Mouse (Mus musculus): ENCODE results near the gene Flnc. TPM values are rescaled to one million over a fixed set of nuclear protein-coding genes. Genes with fewer than 3 reads are reported as not detected.

The Flnc gene
- polyA plus RNA-seq, 3 experiments from 2014 or later: not detected

DNA sequence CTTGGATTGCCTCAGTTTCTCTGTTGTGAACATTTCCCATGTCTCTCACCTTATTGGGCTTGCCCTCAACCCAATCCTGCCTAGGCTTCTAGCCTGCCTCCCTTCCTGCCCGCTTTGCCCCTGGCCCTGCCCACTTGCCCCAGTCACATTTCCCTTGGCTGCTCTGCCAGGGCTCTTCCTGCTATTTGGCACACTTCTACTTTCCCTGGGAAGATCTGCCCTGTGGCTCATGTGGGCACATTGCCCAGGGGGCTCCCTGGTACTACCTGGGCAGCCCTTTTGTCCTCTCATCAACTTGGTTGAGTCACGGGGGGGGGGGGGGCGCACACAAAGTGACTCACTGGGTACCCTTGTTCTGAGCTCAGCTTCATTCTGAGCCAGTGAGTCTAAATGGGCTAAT lies 900 bp upstream of the Flnc start:
- ATAC-seq: no peak

DNA sequence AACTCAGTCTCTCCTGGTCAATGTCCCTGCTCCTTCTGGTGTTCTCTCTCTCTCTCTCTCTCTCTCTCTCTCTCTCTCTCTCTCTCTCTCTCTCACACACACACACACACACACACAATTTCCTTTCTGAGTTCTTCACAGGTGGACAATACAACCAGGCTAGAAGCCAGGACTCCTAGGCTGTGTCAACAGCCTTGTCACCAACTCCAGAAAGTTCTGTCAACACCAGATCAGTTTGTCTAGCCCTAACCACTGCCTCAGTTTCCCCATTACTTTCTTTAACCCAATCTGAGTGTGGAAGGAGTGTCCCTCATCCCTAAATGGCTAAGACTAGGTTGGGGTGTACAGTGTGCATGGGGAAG lies 399 bp upstream of the Flnc start:
- ATAC-seq: no peak

DNA sequence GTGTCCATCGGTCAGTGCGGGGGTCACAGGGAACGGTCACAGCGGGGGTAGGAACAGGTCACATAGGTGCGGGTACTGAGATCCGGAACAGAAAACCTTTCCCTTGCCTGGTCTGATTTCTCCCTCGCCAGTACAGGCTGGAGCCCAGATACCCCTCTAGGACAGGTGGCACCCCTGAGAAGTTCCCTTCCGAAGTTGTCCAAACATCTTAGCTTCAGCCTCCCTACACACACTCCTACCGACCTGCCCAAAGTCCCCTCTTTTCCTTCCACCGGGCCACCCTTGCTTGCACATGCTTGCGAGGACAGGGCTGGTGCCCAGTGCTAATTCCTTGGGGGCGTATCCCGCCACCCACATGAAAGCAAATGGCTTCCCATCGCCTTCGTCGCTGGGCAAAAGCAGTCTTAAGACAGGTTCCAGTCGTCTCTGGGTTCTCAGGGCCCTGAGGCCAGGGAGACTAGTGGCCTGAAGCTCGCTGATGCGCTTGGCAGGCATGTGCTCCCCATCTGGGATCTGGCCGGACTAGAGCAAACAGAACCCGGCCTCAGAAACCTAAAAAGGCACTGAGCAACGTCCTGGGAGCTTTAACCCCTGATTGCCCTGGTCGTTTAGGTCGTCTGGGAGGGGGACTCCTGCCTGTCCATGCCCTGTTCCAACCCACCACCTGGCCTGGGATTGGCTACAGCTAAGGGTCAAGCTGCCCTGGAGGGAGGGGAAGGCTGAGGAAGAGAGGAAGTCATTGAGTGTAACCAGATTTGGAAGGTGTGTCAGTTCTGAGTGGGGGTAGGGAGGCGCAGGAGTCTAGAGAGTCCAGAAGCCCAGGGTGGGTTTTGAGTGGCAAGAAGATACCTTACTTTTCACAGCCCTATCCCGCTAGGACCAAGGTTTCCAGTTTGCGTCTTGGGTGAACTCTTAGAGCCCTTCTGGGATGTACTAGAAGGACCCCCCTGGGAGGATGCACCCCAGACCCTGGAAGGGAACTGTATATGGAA lies 1.0 kb downstream of the Flnc start:
- ATAC-seq: no peak

DNA sequence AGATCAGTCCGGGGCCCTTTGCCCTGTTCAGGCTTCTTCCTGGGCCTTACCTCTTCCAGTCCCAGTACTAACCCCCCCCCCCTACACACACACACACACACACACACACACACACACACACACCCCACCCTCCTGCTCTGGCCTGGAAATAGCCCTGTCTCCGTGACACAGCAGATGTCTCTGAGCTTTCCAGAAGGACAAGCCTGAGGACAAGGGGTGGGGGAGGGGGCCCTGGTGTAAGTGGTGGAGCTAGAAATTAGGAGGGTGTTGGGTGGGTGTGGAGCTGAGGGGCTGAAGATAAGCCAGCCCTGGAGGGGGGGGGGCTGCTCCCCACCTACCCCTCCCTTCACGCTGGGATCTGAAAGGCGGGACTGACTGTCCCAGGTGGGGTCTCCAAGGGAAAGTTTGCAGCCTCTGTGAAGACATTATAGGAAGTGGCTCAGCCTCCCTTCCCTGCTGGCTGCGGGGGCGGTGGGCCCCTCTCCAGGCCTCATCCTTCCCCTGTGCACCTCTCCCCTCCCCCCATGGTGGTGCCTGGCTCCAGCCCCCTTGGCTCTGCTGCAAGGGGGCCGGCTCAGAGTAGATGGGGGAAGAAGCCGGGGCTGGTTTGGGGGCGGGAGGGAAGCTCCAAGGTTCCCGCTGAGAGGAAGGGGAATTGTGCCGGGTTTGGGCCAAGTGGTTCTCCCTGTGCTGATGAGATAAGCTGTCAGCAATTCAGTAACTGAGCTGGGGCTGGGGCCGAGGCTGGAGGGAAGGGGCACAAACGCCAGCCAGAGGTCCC lies 2.0 kb downstream of the Flnc start:
- ATAC-seq: no peak

DNA sequence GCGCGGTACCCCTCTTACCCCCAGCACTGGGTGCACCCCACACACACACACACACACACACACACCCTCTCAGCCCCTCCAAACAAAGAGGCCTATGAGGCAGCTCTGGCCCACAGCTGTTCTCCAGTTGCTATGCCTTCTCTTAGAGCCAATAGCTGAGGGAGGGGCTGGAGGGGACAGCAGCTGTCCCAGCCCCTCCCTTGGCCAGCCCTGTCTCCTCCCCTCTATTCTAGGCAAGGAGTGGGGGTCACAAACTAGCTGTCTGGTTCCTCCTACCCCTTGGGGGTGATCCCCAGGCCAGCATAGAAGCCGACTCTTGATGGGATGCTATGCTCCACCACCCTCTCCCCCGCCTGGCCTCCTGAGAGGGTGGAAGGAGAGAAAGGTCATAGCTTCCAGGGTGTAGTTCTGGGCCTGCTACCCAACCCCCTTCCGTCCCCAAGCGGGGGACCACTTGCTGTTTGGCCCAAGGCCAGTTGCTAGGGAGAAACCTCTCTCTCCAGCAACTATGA lies 2.9 kb downstream of the Flnc start:
- ATAC-seq: no peak

DNA sequence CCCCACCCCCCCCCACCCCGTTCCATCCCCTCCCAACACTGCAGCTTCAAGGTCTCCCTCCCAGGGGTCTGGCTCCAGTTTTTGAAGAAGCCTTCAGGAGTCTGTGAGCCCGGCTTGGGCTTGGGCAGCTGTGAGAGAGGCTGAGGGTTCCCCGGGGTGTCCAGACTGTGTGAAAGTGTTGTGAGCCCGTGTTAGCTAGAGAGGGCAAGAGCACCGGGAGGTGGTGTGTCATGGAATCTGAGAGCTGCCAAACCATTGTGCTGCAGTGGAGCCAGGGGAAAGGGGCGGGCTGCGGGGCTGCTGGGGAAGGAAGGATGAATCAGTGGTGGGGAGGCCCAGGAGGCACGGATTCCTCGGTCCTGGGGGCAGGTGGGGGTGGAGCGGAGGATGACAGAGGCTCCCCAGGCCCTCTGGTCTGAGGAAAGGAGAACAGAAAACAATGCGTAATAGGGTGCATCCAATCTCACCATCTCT lies 3.4 kb downstream of the Flnc start:
- ATAC-seq: no peak

DNA sequence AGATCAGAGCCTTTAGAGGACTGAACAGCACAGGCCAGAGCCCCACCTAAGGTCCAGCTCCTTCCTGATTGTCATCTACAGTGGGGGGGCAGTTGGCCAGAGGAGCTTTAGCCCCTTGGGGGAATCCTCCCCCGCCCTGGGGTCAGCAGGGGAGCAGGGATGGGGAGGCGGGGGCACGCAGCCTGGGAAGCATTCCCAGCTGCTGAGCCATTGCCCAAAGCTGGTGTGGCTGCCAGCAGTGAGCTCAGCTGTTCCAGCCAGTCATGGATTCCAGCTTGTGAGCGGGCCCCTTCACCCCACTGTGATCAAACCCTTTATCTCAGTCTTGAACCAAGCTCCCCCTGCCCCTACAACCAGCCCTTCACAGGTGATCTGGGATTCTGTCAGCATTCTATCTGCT lies 6.2 kb downstream of the Flnc start:
- ATAC-seq: no peak

DNA sequence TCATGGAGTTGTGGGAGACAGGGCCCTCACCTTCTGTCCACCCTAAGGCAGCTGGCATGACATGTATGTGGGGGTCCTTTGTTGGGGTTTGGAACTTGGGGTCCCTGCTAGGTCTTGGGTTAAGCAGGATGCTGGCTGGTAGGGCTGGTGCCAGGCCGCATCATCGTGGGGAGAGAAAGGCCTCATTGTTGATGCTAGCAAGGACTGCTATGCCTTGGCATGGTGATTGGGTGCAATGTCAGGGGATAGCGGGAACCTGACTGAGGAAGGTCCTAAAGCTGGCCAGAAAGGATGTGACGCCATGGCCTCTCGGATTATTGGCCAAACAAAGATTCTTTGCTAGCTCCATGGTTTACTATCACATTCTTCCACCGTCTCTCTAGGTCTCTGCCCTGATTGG lies 6.7 kb downstream of the Flnc start:
- no peak for ATAC-seq

DNA sequence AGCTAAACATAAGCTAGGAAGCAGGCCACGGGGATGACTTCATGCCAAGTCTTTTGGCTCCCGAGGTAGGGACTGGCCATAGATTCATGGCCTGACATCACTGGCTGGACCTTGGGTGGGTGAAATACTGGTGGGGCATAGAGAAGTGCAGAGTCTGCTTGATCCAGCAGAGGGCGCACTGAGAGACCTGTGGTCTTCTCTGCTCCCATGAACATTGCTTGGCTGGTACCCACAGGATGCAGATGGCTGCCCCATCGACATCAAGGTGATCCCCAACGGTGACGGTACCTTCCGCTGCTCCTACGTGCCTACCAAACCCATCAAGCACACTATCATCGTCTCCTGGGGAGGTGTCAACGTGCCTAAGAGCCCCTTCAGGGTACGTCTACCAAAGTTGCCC lies 11.7 kb downstream of the Flnc start:
- ATAC-seq: no peak

DNA sequence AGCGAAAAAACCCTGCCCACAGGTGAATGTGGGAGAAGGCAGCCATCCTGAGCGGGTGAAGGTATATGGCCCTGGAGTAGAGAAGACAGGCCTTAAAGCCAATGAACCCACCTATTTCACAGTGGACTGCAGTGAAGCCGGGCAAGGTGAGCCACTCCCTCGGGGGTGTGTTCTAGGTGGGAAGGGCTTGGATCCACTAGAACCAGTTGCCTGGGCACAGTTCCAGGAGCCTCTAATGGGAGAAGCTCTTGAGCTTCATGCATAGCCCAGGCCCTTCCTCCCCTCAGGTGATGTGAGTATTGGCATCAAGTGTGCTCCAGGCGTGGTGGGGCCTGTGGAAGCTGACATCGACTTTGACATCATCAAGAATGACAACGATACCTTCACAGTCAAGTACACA lies 12.3 kb downstream of the Flnc start:
- no peak for ATAC-seq

DNA sequence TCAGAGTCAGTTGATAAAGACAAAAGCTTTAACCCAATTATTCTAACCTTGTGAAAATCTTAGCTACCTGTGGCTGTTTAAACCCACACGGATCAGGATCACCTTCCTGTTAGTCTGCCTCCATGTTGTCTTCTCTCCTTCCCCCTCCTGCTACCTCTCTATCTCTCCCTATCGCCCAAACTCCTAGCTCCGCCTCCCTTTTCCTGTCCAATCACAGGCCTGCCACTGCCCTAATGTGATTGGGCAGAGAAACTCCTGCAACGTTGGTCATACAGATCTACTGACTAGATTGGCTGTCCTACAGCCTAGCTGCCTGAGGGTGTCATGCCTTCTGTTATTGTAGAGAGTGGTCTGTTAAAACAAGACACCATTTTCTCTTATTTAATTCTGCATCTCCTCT lies 16.8 kb downstream of the Flnc start:
- ATAC-seq: no peak

DNA sequence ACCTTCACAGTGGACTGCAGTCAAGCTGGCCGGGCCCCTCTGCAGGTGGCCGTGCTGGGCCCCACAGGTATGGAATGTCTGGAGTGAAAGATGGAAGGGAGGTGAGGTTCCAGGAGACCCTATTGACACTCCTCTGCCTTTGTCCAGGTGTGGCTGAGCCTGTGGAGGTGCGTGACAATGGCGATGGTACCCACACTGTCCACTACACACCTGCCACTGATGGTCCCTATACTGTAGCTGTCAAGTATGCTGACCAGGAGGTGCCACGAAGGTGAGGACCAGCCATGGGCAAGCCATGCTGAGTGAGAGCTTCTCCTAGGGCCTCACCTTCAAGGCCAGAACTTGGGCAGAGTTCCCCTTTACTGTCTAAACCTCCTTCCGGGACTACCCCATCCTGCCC lies 17.6 kb downstream of the Flnc start:
- no peak for ATAC-seq

DNA sequence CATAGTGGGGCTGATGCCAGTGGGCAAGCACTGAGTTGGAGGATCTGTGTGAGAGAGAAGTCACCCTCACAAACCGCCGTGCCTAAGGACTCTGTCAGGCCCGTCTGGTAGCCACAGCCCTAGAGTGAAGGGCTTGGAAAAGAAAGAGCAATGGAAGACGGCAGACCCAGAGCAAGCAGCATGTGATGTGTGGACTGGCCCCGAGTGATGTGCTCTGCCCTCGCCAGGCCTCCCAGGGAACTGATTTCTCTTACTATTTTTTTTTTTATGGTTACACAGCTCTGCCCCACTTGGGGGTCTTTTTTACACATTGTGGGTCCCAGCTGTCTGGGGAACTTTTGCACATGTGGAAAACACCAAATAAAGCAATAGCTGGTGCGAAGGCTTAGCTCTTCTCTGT lies 28.4 kb downstream of the Flnc start:
- ATAC-seq: no peak

DNA sequence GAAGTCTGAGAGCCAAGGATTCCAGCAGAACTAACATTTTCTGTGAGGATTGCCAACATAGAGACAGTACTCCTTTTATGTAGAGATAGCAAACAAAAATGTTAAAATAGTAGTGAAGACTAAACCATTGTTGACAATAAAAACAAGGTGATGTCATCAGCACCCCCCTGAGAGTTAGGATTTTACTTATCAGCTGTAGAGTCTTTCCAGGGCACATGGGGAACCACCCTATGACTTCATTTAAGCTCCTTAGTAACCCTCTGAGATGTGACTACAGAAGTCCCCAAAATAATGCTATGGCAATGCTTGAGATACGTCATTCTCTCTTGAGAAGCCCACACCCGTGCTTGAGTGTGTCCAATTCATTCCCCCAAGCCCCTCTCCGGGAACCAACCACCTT lies 30.3 kb downstream of the Flnc start:
- ATAC-seq: no peak

DNA sequence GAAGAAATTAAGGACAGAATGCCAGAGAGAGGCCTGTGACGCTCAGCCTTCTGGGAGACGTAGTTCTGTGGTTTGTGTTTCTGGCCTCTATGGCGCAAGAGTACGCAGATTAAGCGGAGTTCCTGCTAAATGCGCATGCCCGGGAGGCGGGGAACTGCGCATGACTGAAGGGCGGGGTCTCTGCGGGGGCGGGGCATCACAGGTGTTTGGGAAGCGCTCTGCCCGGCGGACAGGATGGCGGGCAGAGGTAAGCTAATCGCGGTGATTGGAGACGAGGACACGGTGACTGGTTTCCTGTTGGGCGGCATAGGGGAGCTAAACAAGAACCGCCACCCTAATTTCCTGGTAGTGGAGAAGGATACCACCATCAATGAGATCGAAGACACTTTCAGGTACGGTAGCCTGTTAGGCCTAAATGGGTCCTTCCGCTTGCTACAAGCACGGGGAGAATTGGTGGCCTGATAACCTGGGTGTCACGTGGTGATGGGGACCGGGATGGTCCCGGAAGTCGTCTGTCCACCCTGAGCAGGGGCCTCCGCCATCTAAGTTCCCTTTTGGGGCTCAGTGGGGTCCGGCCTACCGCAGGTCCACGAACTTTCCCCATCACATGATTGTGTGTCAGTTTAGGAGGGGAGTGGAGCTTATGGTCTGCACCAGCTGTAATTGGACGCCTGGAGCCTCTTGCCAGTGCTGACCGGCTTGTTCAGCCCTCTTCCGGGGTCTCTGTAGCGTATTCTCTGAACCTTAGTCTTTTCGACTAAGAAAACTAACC lies 34.7 kb downstream of the Flnc start, which contains the start of gene Atp6v1f:
Gene Atp6v1f (plus strand): TSS at position 136 of the 772 bp plus-strand sequence.
- ATAC-seq: peak; percentile 85

DNA sequence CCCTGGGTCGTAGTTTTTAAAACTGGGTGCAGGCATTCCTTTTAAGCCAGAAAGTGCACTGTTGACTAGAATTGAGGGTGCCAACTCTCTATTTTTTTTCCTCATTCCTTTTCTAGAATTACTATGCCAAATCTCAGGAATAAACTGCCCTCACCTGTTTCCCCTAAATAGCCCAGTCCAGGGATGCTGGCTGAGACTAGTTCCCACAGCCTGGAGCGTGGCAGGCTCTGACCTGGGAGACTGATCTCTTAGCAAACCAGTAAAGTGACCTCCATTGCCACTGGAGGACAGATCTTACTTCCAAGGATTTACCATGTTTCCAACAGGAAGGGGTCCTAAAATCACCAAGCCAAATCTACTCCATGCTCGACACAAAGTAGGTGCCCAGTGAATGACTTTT lies 35.8 kb downstream of the Flnc start:
- ATAC-seq: no peak

DNA sequence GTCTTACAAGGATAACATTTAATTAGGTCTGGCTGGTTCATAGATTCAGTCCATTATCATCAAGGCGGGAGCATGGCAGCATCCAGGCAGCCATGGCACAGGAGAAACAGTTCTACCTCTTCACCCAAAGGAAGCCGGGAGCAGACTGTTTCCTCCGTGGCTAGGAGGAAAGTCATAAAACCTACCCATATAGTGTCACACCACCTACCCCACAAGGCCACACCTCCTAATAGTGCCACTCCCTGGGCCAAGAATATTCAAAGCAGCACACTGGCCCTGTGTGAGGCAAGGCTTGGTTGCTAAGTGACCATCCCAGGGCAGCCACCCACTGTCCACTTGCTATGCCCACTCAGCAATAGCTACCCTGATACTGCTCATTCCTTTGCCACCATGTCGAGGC lies 38.1 kb downstream of the Flnc start, which contains the start of gene Atp6v1fnb:
Gene Atp6v1fnb (plus strand): TSS at position 301 of the 400 bp plus-strand sequence.
- ATAC-seq: no peak

DNA sequence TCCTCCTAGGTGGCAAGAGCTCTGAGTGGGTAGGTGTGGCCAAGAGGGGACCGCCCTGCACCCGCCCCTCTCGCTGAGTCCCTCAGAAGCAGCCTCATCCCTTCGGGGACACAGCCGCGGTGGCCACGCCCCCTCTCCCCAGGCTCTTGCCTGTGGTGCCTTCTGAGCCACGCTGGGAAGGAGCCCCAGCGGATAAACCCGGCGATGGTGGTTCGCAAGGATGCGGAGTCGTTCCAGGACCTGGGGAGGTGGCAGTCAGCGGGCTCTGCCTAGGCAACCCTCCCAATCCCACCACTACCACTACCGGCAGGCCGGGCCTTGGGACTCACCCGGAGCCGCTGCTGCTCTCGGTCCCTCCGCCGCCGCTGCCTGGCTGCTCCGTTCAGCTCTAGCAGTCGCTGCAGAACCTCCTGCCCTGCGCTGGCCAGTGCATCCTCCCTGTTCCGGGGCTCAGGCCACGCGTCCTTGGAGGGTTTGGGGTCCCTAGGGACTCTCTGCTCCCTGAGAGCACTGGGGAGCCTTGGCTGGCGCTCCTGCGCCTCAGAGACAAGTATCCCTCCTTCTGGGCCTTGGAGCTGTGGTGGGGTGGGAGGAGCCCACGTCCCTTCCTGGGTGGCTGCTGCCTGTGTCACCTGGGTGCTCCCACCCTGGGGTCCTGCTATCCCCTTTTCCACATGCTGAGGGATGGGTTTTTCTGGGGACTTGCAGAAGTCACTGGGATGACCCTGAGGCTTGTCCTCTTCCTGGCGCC lies 41.1 kb downstream of the Flnc start:
- peak; percentile 88 for ATAC-seq

DNA sequence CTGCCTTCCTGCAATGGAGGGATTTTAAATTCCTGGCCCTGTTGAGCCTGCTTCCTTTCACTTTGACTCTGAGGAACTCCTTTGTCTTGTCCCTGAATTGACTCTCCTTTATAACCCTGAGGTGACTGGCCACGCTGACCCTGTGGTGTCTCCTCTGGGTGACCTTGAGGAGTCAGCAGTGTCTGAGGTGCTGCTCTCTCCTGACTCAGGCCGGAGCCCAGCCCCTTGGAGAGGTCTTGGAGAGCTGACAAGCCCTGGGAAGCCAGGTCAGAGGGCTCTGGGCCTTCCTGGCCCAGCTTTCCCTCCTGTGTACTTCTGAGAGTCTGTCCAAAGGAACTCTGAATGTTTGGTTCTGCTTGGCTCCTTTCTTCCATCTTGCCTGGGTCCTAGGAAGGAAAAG lies 41.7 kb downstream of the Flnc start:
- no peak for ATAC-seq

DNA sequence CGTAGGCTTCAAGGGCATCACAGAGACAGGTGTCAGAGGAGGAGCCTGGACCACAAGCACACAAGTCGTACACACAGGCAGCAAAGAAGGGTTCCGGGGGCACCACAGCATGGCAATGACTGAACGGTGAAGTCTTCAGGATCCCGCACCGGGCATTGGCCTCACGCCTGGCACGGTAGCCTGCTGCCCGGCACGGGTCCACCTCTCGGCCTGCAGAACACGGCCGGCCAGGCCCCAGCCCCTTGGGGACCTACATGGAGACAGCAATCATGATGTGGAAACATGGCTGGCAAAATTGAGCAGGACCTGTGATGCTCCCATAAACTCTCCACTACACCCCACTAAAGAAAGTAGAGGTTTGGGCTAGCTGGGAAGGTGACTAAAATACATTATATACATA lies 49.6 kb downstream of the Flnc start:
- ATAC-seq: no peak

DNA sequence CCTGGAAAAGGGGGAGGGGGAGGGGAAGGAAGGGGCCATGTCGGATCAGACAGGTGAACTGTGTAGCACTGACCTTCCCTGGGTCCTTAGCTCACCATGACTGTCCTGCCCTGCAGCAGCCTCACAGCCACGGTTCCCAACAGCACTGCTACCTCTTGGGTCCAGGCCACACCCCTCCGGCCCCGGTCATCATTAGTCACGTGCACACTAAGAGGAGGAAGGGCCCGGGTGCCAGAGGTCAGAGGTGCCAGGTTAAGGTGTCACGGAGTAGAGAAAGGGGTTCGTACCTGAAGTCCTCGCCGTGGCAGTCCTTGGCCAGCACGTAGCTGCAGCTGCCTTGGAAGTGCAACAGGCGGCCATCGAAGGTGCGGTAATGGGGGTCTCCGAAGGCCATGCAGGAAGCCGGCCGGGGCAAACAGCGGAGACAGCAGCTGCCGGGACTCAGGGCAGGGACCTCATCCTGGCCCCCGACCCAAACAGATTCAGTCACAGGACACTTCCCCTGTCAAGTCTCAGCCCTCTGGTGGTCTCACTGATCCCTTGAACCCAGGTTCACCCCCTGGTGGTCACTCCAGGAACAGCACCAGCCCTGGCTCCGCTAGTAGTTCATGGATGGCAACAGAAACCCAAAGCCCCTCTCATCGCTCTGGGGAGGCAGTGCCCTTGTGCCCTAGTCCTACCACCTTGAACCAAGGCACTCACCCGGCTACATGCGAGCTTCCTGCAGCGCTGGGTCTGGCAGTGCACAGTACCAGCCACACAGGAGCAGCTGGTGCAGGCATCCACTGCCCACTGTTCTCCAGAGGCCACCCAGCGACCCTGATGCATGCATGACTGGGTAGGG lies 51.9 kb downstream of the Flnc start:
- no peak for ATAC-seq
